Comparison of ENCODE assay signal across 24 mouse cellular contexts in the genomic region with DNA sequence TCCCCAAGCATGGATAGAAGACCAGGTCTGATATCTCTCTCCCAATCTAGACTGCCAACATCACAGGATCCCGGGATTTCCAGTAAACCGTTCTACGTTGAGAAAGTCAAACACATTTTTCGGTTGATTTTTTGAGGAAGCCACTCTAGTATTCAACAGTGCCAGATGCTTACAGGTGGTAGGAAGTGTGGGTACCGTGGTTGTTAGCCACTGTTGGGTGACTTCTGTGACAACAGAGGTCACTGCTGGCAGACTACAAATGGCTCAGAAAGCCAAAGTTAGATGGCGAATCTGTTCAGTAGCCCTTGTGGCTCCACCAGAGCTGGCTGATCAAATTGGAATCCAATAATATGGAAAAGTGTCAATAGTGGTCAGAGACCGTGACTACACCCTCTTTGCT. TPM values are rescaled to one million over a fixed set of nuclear protein-coding genes. Genes with fewer than 3 reads are reported as not detected.
"Had no signal": no experiment of that assay in that cellular context is flagged by ENCODE, and none has a peak within 500 bp of the region (broad histone marks: within the 10 kb centered on the region; RNA-seq: fewer than 3 reads in every experiment).

No protein-coding gene starts in this region.

- H3K9me3 ChIP-seq: kidney, embryonic 15.5 days; limb, embryonic 12.5 days; limb, embryonic 15.5 days; lung, embryonic 15.5 days; midbrain, embryonic 12.5 days; neural tube, embryonic 13.5 days; stomach, embryonic 15.5 days had no signal

- H3K27me3 ChIP-seq: kidney, embryonic 15.5 days; limb, embryonic 12.5 days; limb, embryonic 15.5 days; lung, embryonic 15.5 days; midbrain, embryonic 12.5 days; neural tube, embryonic 13.5 days; stomach, embryonic 15.5 days had no signal

- ATAC-seq: midbrain, embryonic 16.5 days had no signal

- H3K4me1 ChIP-seq: kidney, embryonic 15.5 days; limb, embryonic 12.5 days; limb, embryonic 15.5 days; lung, embryonic 15.5 days; midbrain, embryonic 12.5 days; neural tube, embryonic 13.5 days had no signal

- H3K4me3 ChIP-seq: kidney, embryonic 15.5 days; limb, embryonic 12.5 days; limb, embryonic 15.5 days; lung, embryonic 15.5 days; midbrain, embryonic 12.5 days; myocyte; neural tube, embryonic 13.5 days; stomach, embryonic 15.5 days had no signal

- H3K27ac ChIP-seq: kidney, embryonic 15.5 days; limb, embryonic 12.5 days; limb, embryonic 15.5 days; liver, embryonic 14.5 days; lung, embryonic 15.5 days; midbrain, embryonic 12.5 days; neural tube, embryonic 13.5 days; stomach, embryonic 15.5 days had no signal

- H3K9ac ChIP-seq: kidney, embryonic 15.5 days; limb, embryonic 12.5 days; limb, embryonic 15.5 days; liver, embryonic 14.5 days; lung, embryonic 15.5 days; midbrain, embryonic 12.5 days; neural tube, embryonic 13.5 days; stomach, embryonic 15.5 days had no signal

- H3K4me2 ChIP-seq: kidney, embryonic 15.5 days; limb, embryonic 12.5 days; limb, embryonic 15.5 days; lung, embryonic 15.5 days; midbrain, embryonic 12.5 days; neural tube, embryonic 13.5 days; stomach, embryonic 15.5 days had no signal

- DNase-seq: kidney, adult 11 months; kidney, adult 8-10 months; kidney, postnatal 10 days; kidney, postnatal 36 days; left cerebral cortex, postnatal 4 days; lung, adult 18-20 months; lung, postnatal 10 days; lung, postnatal 36 days; retina, postnatal 1 day; right cerebral cortex, postnatal 25 days; spleen, adult 18-20 months; thymus, postnatal 25 days had no signal

RNA-seq across cellular contexts. Expression of gene Lrrc75b, which starts 56.4 kb away (rescaled TPM):
- total RNA-seq: megakaryocyte-erythroid progenitor cell, adult 5-6 weeks; monocyte, adult 5-6 weeks had no signal

RNA-seq across cellular contexts. Expression of gene Ggt1, which starts 57.7 kb away (rescaled TPM):
- total RNA-seq: monocyte, adult 5-6 weeks had no signal
